Mouse (Mus musculus): Measurements from ENCODE around the gene Ly6g6c.

Gene Ly6g6c

DNA sequence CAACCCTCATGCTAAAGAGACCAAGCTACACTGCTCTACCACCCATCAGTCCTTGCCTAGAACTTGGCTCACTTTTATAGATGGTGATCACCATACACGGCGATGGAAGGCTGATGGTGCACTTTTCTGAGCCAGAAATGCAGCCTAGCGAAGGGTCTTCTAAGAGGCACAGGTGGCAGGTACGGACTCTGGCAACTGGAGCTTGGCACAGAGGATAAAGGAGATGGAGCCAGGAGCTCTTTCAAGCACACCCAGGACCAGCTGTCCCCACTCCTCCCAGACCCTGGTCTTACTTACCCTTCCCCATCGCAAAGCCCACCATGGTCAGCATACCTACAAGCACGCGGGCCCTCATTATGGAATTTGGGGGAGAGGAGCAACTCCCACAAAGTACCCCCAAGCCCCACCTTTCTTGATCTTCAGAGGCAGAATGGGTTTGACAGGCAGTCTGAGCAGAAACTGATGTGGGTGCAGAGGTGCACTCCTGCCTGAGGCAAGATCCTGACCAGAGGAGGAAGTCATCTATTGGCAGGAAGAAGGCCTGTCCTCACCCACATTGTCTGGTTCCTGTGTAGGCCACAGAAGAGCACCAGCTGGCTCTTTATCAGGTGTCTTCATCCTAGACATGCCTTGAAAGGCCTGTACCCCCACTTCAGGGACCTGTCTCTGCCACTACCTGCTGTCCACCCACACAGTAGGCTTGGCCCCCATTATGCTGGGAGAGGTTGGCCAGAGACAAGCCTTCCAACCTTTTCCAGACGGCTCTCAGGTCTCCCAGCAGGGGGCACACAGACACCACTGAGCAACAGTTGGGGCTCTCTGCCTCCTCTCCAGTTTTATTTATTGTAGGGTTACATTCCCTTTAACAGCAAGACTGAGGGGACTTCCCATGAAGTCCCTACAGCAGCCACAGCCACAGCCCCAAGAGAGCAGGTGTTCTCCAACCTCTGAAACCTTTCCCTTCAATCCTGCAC lies 50.1 kb downstream of the Ly6g6c start, which contains the start of gene Ly6g5b:
TSS of gene Ly6g5b (minus strand) at position 383 of the 974 bp plus-strand sequence.
- DNase-seq (ENCODE audit: low spot score in 2 of 2): no peak
